Mouse (Mus musculus): ENCODE measurements around the gene Lcn3. TPM values are rescaled to one million over a fixed set of nuclear protein-coding genes. Genes with fewer than 3 reads are reported as not detected.

Lcn3 gene
- not detected in 2 replicates for polyA plus RNA-seq (2012; ENCODE audit: low replicate concordance)

DNA sequence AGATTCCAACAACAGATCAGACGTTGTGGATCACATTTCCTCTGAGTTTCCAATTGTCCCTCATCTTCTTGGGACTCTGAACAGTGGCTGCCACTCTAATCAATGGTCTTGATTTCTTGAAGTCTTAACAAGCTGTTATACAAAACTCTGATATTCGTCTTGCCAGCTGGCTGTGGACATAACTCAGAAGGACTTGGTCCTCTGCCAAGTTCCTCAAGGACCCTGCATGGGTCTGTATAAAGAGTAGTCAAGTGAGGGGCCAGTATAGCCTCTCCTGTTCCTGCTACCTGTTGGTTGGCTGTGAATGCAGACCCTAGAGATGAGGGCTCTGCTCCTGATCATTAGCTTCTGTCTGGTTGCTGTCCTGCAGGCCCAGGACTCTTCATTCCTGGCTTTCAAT is at the start of gene Lcn3:
Gene Lcn3, plus strand, starts transcription at position 301 of the 400 bp plus-strand sequence.

GRCm38 (mm10) chr2:25736709-25737108 is 28.7 kb upstream of the Lcn3 start, which contains the start of gene Obp2b:
Gene Obp2b (plus strand): TSS chr2:25737009.

DNA sequence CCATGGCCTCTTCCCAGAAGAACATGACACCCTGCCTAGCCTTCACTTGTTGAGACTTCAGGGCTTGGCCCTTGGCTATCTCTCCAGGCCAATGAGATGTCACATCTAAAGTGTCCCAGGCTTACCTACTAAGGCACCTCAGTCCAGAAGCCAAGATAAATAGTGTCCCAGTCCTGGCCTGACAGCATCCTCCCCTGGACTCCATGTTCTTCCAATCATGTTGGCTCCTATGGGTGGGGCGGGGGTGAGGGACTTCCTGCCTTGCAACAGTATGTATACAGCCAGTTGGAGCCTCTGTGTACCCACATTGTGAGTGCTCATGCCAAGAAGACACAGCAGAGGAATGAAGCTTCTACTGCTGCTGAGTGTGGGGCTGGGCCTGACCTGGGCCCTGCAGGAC is 11.3 kb downstream of the Lcn3 start, which contains the start of gene Lcn11:
Gene Lcn11, plus strand, starts transcription at position 301 of the 400 bp plus-strand sequence.

GRCm38 (mm10) chr2:25781957-25782356 is 16.6 kb downstream of the Lcn3 start, which contains the start of gene Gm13539:
Gene Gm13539 (plus strand): TSS chr2:25782257.

GRCm38 (mm10) chr2:25815748-25816147 is 50.4 kb downstream of the Lcn3 start, which contains the start of gene Glt6d1:
Gene Glt6d1 (minus strand): TSS chr2:25815848.

Other genes starting within 250 kb of the Lcn3 start
- gene Traf2, start 218.6 kb upstream of the Lcn3 start, polyA plus RNA-seq (2012; ENCODE audit: low replicate concordance) = 6.4 and 20.6 TPM in 2 replicates
- 403 and 822 TPM in 2 replicates for gene Edf1, start 207.7 kb upstream of the Lcn3 start, polyA plus RNA-seq (2012; ENCODE audit: low replicate concordance)
- 1.7 and 1.9 TPM in 2 replicates for gene Mamdc4, start 190.7 kb upstream of the Lcn3 start, polyA plus RNA-seq (2012; ENCODE audit: low replicate concordance)
- 2.9 and 5.8 TPM in 2 replicates for gene Phpt1, start 190.3 kb upstream of the Lcn3 start, polyA plus RNA-seq (2012; ENCODE audit: low replicate concordance)
- gene Ajm1, start 183.8 kb upstream of the Lcn3 start, polyA plus RNA-seq (2012; ENCODE audit: low replicate concordance) = 8.1 and 18.3 TPM in 2 replicates
- 48.7 and 55.1 TPM in 2 replicates for gene Rabl6, start 157.0 kb upstream of the Lcn3 start, polyA plus RNA-seq (2012; ENCODE audit: low replicate concordance)
- not detected in 2 replicates for gene Ccdc183, start 147.9 kb upstream of the Lcn3 start, polyA plus RNA-seq (2012; ENCODE audit: low replicate concordance)
- 10.0 and 19.9 TPM in 2 replicates for gene Tmem141, start 143.6 kb upstream of the Lcn3 start, polyA plus RNA-seq (2012; ENCODE audit: low replicate concordance)
- 145 and 166 TPM in 2 replicates for gene Fcna, start 137.5 kb upstream of the Lcn3 start, polyA plus RNA-seq (2012; ENCODE audit: low replicate concordance)
- not detected in 2 replicates for gene Lcn8, start 112.4 kb upstream of the Lcn3 start, polyA plus RNA-seq (2012; ENCODE audit: low replicate concordance)
- not detected in 2 replicates for gene Lcn5, start 107.6 kb upstream of the Lcn3 start, polyA plus RNA-seq (2012; ENCODE audit: low replicate concordance)
- not detected in 2 replicates for gene Lcn6, start 88.8 kb upstream of the Lcn3 start, polyA plus RNA-seq (2012; ENCODE audit: low replicate concordance)
- not detected in 2 replicates for gene Lcn10, start 82.8 kb upstream of the Lcn3 start, polyA plus RNA-seq (2012; ENCODE audit: low replicate concordance)
- gene Obp2a, start 65.5 kb upstream of the Lcn3 start, polyA plus RNA-seq (2012; ENCODE audit: low replicate concordance) = not detected in 2 replicates
- gene Bmyc, start 58.8 kb upstream of the Lcn3 start, polyA plus RNA-seq (2012; ENCODE audit: low replicate concordance) = 189 and 405 TPM in 2 replicates
- not detected in 2 replicates for gene Obp2b, start 28.6 kb upstream of the Lcn3 start, polyA plus RNA-seq (2012; ENCODE audit: low replicate concordance)
- not detected in 2 replicates for gene Lcn11, start 11.4 kb downstream of the Lcn3 start, polyA plus RNA-seq (2012; ENCODE audit: low replicate concordance)
- not detected in 2 replicates for gene Gm13539, start 16.7 kb downstream of the Lcn3 start, polyA plus RNA-seq (2012; ENCODE audit: low replicate concordance)
- not detected in 2 replicates for gene Glt6d1, start 50.3 kb downstream of the Lcn3 start, polyA plus RNA-seq (2012; ENCODE audit: low replicate concordance)
- gene Lcn9, start 57.6 kb downstream of the Lcn3 start, polyA plus RNA-seq (2012; ENCODE audit: low replicate concordance) = not detected in 2 replicates
- gene Sohlh1, start 81.7 kb downstream of the Lcn3 start, polyA plus RNA-seq (2012; ENCODE audit: low replicate concordance) = not detected in 2 replicates
- not detected in 2 replicates for gene Kcnt1, start 98.2 kb downstream of the Lcn3 start, polyA plus RNA-seq (2012; ENCODE audit: low replicate concordance)
- gene Camsap1, start 217.7 kb downstream of the Lcn3 start, polyA plus RNA-seq (2012; ENCODE audit: low replicate concordance) = 5.1 and 6.0 TPM in 2 replicates